Mouse (Mus musculus) hematopoietic stem cell, adult 5-6 weeks (primary cell): Measurements from ENCODE around the gene 4933414I15Rik. TPM values are rescaled to one million over a fixed set of nuclear protein-coding genes. Genes with fewer than 3 reads are reported as not detected.

Source experiments
- ATAC-seq, 2 experiments: fragments of 125-278 bp in 1 of 2; replicated peaks in 1 of 2; 2 replicates each; pipeline ENCODE4 v1.8.0; 2016 to 2017; ENCODE audit warnings: inconsistent platforms in 2 of 2, mild to moderate bottlenecking in 2 of 2, moderate number of reproducible peaks in 2 of 2, low read depth in 1 of 2, moderate TSS enrichment in 1 of 2; ENCODE audit not compliant: low FRiP score in 2 of 2, poor library complexity in 2 of 2, severe bottlenecking in 2 of 2, insufficient read depth in 1 of 2, low TSS enrichment in 1 of 2
- total RNA-seq: library from RNA; stranded (forward); fragments of 172-1452, 232-1000 nt; gene quantifications from 2 replicates; pipeline ENCODE4 v1.2.3, GENCODE M21; 2017

Gene 4933414I15Rik
- total RNA-seq, result not detected in 2 replicates

GRCm38 (mm10) chr11:50943506-50943905, at the start of gene 4933414I15Rik:
TSS of gene 4933414I15Rik (minus strand) at chr11:50943765.
- ATAC-seq, result no peak

- ATAC-seq, result no peak
These were observed 38.1 kb upstream of the 4933414I15Rik start, which contains the start of gene Olfr1377 for GRCm38 (mm10) chr11:50981667-50982066. TSS of gene Olfr1377 (plus strand) at chr11:50981967.

- no peak for ATAC-seq
These were observed 33.7 kb upstream of the 4933414I15Rik start for GRCm38 (mm10) chr11:50977216-50977615.

GRCm38 (mm10) chr11:50966230-50966629, 22.7 kb upstream of the 4933414I15Rik start, which contains the start of gene Olfr1378:
TSS of gene Olfr1378 (plus strand) at chr11:50966530.
- no peak for ATAC-seq

- peak; percentile 49 to 74; a peak in 3 of 4 replicates for ATAC-seq
These were observed 21.3 kb upstream of the 4933414I15Rik start for GRCm38 (mm10) chr11:50964886-50965285.

- no peak for ATAC-seq
These were observed 10.1 kb upstream of the 4933414I15Rik start, which contains the start of gene Prop1 for GRCm38 (mm10) chr11:50953665-50954064. TSS of gene Prop1 (minus strand) at chr11:50953765.

GRCm38 (mm10) chr11:50952290-50952689, 8.7 kb upstream of the 4933414I15Rik start:
- peak; percentile 62 to 65; a peak in 2 of 4 replicates for ATAC-seq

GRCm38 (mm10) chr11:50942386-50942785, 1.2 kb downstream of the 4933414I15Rik start:
- no peak for ATAC-seq

GRCm38 (mm10) chr11:50939621-50940366, 3.8 kb downstream of the 4933414I15Rik start:
- ATAC-seq, result peak; percentile 68 to 69; a peak in 3 of 4 replicates

GRCm38 (mm10) chr11:50938435-50938834, 5.1 kb downstream of the 4933414I15Rik start:
- no peak for ATAC-seq

GRCm38 (mm10) chr11:50932040-50932439, 11.5 kb downstream of the 4933414I15Rik start:
- no peak for ATAC-seq

- peak; percentile 84 for ATAC-seq
These were observed 12.1 kb downstream of the 4933414I15Rik start, which contains the start of gene Zfp354b for GRCm38 (mm10) chr11:50931451-50931866. TSS of gene Zfp354b (minus strand) at chr11:50931633.

- ATAC-seq, result peak; percentile 12 to 34; a peak in 1 of 4 replicates
These were observed 12.5 kb downstream of the 4933414I15Rik start for GRCm38 (mm10) chr11:50931021-50931420.

- ATAC-seq, result no peak
These were observed 13.0 kb downstream of the 4933414I15Rik start for GRCm38 (mm10) chr11:50930469-50931014.

- ATAC-seq, result peak; percentile 99
These were observed 27.8 kb downstream of the 4933414I15Rik start, which contains the start of gene Zfp2 for GRCm38 (mm10) chr11:50915671-50916320. TSS of gene Zfp2 (minus strand) at chr11:50916165.

- ATAC-seq, result no peak
These were observed 29.1 kb downstream of the 4933414I15Rik start for GRCm38 (mm10) chr11:50914461-50914860.

- no peak for ATAC-seq
These were observed 30.3 kb downstream of the 4933414I15Rik start for GRCm38 (mm10) chr11:50913301-50913700.

GRCm38 (mm10) chr11:50908136-50908535, 35.4 kb downstream of the 4933414I15Rik start:
- no peak for ATAC-seq
